Mouse (Mus musculus) lung, adult 2 months (tissue): ENCODE data around the gene 1700025B11Rik.

Experiments used
- CTCF ChIP-seq: fragments of 200-500 bp; IDR thresholded peaks from 2 replicates; pipeline ENCODE4 v1.5.1; 2011; ENCODE audit warnings: mild to moderate bottlenecking, low read length, control low read depth; ENCODE audit not compliant: insufficient read depth
- POLR2A ChIP-seq: fragments of 200-500 bp; IDR thresholded peaks from 2 replicates; pipeline ENCODE4 v1.6.1; 2011; ENCODE audit warnings: low read depth, mild to moderate bottlenecking, control low read depth, low read length, borderline replicate concordance; ENCODE audit errors: extremely low read depth

GRCm38 (mm10) chr15:77581681-77582080 is 20.0 kb upstream of the 1700025B11Rik start:
- TF ChIP-seq CTCF (no peak), POLR2A (no peak)
